Mouse (Mus musculus) liver, embryonic 14.5 days (tissue): ENCODE data around the gene Ormdl3.

Experiments used
- CTCF ChIP-seq: IDR thresholded peaks from 2 replicates; pipeline ENCODE4 v1.5.1; 2016; ENCODE audit warnings: antibody characterized with exemption, low read depth, control low read depth
- EP300 ChIP-seq: IDR thresholded peaks from 2 replicates; pipeline ENCODE4 v1.6.1; 2016; ENCODE audit warnings: antibody characterized with exemption, low read depth

- TF ChIP-seq CTCF (no peak), EP300 (no peak)
Measured at GRCm38 (mm10) chr11:98595955-98596354, 8.8 kb upstream of the Ormdl3 start.
